Mouse (Mus musculus) myocyte (in vitro differentiated cells): ENCODE data around the gene Meis2.

Source experiments
- CEBPB ChIP-seq: IDR thresholded peaks from 2 replicates; pipeline ENCODE4 v1.6.1; 2011; ENCODE audit warnings: mild to moderate bottlenecking, moderate library complexity; ENCODE audit not compliant: poor library complexity, insufficient read depth, severe bottlenecking
- E2F4 ChIP-seq: IDR thresholded peaks from one replicate; pipeline ENCODE4 v1.6.1; 2011; ENCODE audit warnings: mild to moderate bottlenecking, control low read depth, moderate library complexity; ENCODE audit not compliant: insufficient read depth
- MAX ChIP-seq: IDR thresholded peaks from one replicate; pipeline ENCODE4 v1.6.1; 2011; ENCODE audit warnings: low read depth, mild to moderate bottlenecking, control low read depth
- MYOD1 ChIP-seq, 3 experiments: IDR thresholded peaks; one replicate each; pipeline ENCODE4 v1.6.1; 2011; ENCODE audit warnings: control low read depth in 2 of 3, low read depth in 2 of 3, mild to moderate bottlenecking in 2 of 3, moderate library complexity in 1 of 3; ENCODE audit not compliant: insufficient read length in 2 of 3, control insufficient read depth in 1 of 3
- POLR2A ChIP-seq: IDR thresholded peaks from one replicate; pipeline ENCODE4 v1.6.1; 2011; ENCODE audit warnings: low read depth, mild to moderate bottlenecking, control low read depth, moderate library complexity; ENCODE audit not compliant: insufficient read length
- POLR2AphosphoS2 ChIP-seq: IDR thresholded peaks from one replicate; pipeline ENCODE4 v1.6.1; 2011; ENCODE audit warnings: low read depth, control low read depth; ENCODE audit not compliant: insufficient read length
- REST ChIP-seq: IDR thresholded peaks from one replicate; pipeline ENCODE4 v1.6.1; 2011; ENCODE audit warnings: mild to moderate bottlenecking, control low read depth, moderate library complexity; ENCODE audit not compliant: insufficient read depth, insufficient read length
- TCF12 ChIP-seq: IDR thresholded peaks from one replicate; pipeline ENCODE4 v1.6.1; 2011; ENCODE audit warnings: mild to moderate bottlenecking, control low read depth; ENCODE audit not compliant: poor library complexity, insufficient read depth, severe bottlenecking
- USF1 ChIP-seq: IDR thresholded peaks from one replicate; pipeline ENCODE4 v1.6.1; 2011; ENCODE audit warnings: low read depth, mild to moderate bottlenecking, control low read depth, moderate library complexity

DNA sequence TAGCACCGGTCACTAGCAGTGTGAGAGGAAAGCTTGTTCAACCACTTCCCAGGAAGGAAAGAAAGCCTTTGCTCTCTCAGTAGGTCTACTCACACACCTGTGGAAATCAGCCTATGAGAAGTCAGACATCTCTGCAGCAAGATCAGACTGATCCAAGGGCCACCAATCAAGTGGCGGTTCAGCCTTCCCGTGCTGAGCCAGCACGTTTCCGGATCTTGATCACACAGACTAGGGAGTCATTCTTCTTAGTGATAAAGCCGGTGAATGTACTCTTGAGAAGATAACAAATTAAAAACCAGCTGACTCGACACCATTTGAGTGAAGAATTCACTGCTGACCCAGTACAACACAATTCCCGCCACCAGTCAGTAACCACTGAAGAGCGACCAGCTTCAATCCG, 50.1 kb downstream of the Meis2 start:
- TF ChIP-seq USF1 = no peak
- no peak for TF ChIP-seq TCF12
- no peak for TF ChIP-seq CEBPB
- no peak for TF ChIP-seq POLR2A
- TF ChIP-seq MAX = no peak
- TF ChIP-seq MYOD1 (IDR thresholded peaks at IDR 0.05; ENCODE audit: control insufficient read depth in 1 of 3, insufficient read length in 2 of 3, low read depth in 2 of 3) = no peak
- no peak for TF ChIP-seq REST
- no peak for TF ChIP-seq POLR2AphosphoS2
- TF ChIP-seq E2F4 = no peak
